Mouse (Mus musculus): ENCODE data around the gene Znrd1. TPM values are rescaled to one million over a fixed set of nuclear protein-coding genes. Genes with fewer than 3 reads are reported as not detected.

Znrd1 gene
- polyA plus RNA-seq, 2 experiments = 73.7 to 103 TPM

DNA sequence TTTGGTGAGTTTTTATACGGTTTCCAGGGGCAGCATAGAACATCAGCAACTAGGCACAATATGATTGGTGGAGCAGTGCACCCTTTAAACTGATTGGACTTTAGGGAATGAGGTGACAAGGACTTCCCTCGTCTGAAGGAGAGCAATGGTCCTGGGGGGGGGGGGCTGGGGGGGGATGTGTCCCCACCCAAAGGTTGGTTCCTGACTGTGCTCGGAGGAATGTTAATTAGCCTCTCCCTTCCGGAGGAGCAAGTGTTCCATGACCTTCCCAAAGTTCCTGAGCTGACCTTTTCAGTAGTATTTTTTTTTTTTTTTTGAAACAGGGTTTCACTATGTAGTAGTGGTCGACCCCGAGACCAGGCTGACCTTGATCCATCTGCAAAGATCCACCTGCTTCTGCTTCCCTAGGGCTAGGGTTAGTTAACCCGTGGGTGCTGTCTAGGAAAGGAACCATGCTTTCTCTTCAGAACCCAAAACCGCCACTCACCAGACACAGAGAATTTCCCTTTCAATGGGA is 15.0 kb upstream of the Znrd1 start:
- H3K27ac ChIP-seq (replicated peaks; ENCODE audit: low read depth, low read length) = no peak overlapping the region
- H3K4me1 ChIP-seq (ENCODE audit: control insufficient read depth, insufficient read depth, low read length) = no peaks in the 10 kb centered on the region
- TF ChIP-seq POLR2A (IDR thresholded peaks at IDR 0.05; ENCODE audit: borderline replicate concordance, extremely low read depth, insufficient read depth, insufficient read length) = no peak
- no peak overlapping the region for H3K9ac ChIP-seq (ENCODE audit: low read depth, low read length, severe bottlenecking)
- ATAC-seq (ENCODE audit: low FRiP score, low read depth) = no peak
- no peaks in the 10 kb centered on the region for H3K27me3 ChIP-seq (ENCODE audit: control insufficient read depth, insufficient read depth, low read length)
- no peaks in the 10 kb centered on the region for H3K9me3 ChIP-seq (ENCODE audit: control insufficient read depth, low read length)
- H3K4me2 ChIP-seq (replicated peaks; ENCODE audit: low read depth, low read length, severe bottlenecking) = no peak overlapping the region
- no peak overlapping the region for H3K4me3 ChIP-seq (replicated peaks; ENCODE audit: low read length)
- no peak for DNase-seq (ENCODE audit: low spot score)
- 65% methylated on average over 8 of the region's 8 CpGs for WGBS
- no peaks in the 10 kb centered on the region for H3K36me3 ChIP-seq (ENCODE audit: control insufficient read depth, insufficient read depth, low read length)

GRCm38 (mm10) chr17:36972791-36973190 is 14.4 kb upstream of the Znrd1 start:
- Histone ChIP-seq H3K9me3 (ENCODE audit: control insufficient read depth, low read length) (no peaks in the 10 kb centered on the region), H3K27me3 (ENCODE audit: control insufficient read depth, insufficient read depth, low read length) (no peaks in the 10 kb centered on the region), H3K4me1 (ENCODE audit: control insufficient read depth, insufficient read depth, low read length) (no peaks in the 10 kb centered on the region), H3K27ac (replicated peaks; ENCODE audit: low read depth, low read length) (no peak overlapping the region), H3K36me3 (ENCODE audit: control insufficient read depth, insufficient read depth, low read length) (no peaks in the 10 kb centered on the region), H3K9ac (ENCODE audit: low read depth, low read length, severe bottlenecking) (no peak overlapping the region), H3K4me3 (replicated peaks; ENCODE audit: low read length) (no peak overlapping the region), H3K4me2 (replicated peaks; ENCODE audit: low read depth, low read length, severe bottlenecking) (no peak overlapping the region)
- no peak for DNase-seq (ENCODE audit: low spot score)
- ATAC-seq (ENCODE audit: low FRiP score, low read depth) = no peak
- TF ChIP-seq POLR2A (IDR thresholded peaks at IDR 0.05; ENCODE audit: borderline replicate concordance, extremely low read depth, insufficient read depth, insufficient read length) = no peak
- WGBS = 80% methylated on average over 3 of the region's 3 CpGs

DNA sequence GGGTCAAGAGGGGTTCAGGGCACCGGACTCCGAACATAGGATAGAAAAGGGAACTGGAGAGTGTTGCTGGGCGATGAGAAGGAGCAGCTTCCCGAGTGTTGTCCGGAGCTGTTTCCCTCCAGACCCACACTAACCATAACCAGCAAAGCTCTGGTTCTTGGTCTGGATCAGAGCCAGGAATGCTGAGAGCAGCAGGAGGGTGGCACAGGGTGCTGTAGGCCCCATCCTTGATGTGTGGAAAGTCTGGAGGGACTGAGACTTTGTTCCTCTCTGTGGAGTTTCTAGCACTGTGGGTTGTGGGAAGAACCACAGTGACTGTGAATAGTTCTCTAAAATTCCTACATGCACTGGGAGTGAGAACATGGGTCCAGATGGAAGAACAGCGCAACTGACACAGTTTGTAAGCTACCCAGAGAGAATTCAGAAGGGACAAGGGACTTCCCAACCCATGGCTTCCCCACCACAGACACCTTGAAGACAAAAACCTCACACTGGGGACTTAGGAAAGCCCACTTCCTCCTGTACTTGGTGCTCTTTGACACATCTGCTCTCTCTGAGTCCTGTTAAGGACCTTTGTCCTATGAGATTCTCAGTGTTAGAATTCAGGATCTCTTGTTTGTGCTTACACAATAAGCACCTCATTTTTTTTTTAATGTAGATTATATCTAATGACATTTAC is 13.0 kb upstream of the Znrd1 start:
- Histone ChIP-seq H3K9me3 (ENCODE audit: control insufficient read depth, low read length) (no peaks in the 10 kb centered on the region), H3K9ac (ENCODE audit: low read depth, low read length, severe bottlenecking) (no peak overlapping the region), H3K36me3 (ENCODE audit: control insufficient read depth, insufficient read depth, low read length) (no peaks in the 10 kb centered on the region), H3K27ac (replicated peaks; ENCODE audit: low read depth, low read length) (no peak overlapping the region), H3K27me3 (ENCODE audit: control insufficient read depth, insufficient read depth, low read length) (no peaks in the 10 kb centered on the region), H3K4me3 (replicated peaks; ENCODE audit: low read length) (no peak overlapping the region), H3K4me1 (ENCODE audit: control insufficient read depth, insufficient read depth, low read length) (no peaks in the 10 kb centered on the region), H3K4me2 (replicated peaks; ENCODE audit: low read depth, low read length, severe bottlenecking) (no peak overlapping the region)
- no peak for TF ChIP-seq POLR2A (IDR thresholded peaks at IDR 0.05; ENCODE audit: borderline replicate concordance, extremely low read depth, insufficient read depth, insufficient read length)
- WGBS = 78% methylated on average over 6 of the region's 6 CpGs
- ATAC-seq (ENCODE audit: low FRiP score, low read depth) = no peak
- DNase-seq (ENCODE audit: low spot score) = no peak

GRCm38 (mm10) chr17:36970316-36970890 is 12.0 kb upstream of the Znrd1 start:
- WGBS = 80% methylated on average over 14 of the region's 14 CpGs

DNA sequence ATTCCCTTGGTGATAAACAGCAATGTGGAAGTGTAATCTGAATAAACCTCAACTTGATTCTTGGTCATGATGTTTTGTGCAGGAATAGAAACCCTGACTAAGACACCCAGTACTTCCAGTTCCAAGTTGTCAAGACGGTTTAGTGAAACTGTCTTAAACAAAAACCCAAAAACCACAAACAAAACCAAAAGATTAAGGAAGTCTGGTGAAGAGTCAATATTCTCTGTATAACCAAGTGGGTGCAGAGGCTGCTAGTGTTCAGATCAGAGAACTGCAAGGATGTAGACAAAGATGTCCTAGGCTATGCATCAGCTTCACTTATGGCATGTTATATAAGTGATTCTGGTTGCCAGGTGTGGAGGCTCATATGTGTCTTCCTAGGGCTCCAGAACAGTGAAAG is 8.5 kb upstream of the Znrd1 start:
- Histone ChIP-seq H3K27ac (replicated peaks; ENCODE audit: low read depth, low read length) (no peak overlapping the region), H3K9me3 (ENCODE audit: control insufficient read depth, low read length) (no peaks in the 10 kb centered on the region), H3K4me2 (replicated peaks; ENCODE audit: low read depth, low read length, severe bottlenecking) (no peak overlapping the region), H3K4me3 (replicated peaks; ENCODE audit: low read length) (no peak overlapping the region), H3K27me3 (ENCODE audit: control insufficient read depth, insufficient read depth, low read length) (no peaks in the 10 kb centered on the region), H3K9ac (ENCODE audit: low read depth, low read length, severe bottlenecking) (no peak overlapping the region), H3K36me3 (ENCODE audit: control insufficient read depth, insufficient read depth, low read length) (no peaks in the 10 kb centered on the region), H3K4me1 (ENCODE audit: control insufficient read depth, insufficient read depth, low read length) (no peaks in the 10 kb centered on the region)
- DNase-seq (ENCODE audit: low spot score) (no peak), ATAC-seq (ENCODE audit: low FRiP score, low read depth) (no peak)
- no peak for TF ChIP-seq POLR2A (IDR thresholded peaks at IDR 0.05; ENCODE audit: borderline replicate concordance, extremely low read depth, insufficient read depth, insufficient read length)
- WGBS = 81% methylated on average over 1 of the region's 1 CpGs

More at GRCm38 (mm10) chr17:36970316-36970890, 12.0 kb upstream of the Znrd1 start:
- Histone ChIP-seq H3K9ac (ENCODE audit: low read depth, low read length, severe bottlenecking) (no peak overlapping the region), H3K36me3 (ENCODE audit: control insufficient read depth, insufficient read depth, low read length) (no peaks in the 10 kb centered on the region), H3K4me3 (replicated peaks; ENCODE audit: low read length) (no peak overlapping the region), H3K4me2 (replicated peaks; ENCODE audit: low read depth, low read length, severe bottlenecking) (no peak overlapping the region), H3K4me1 (ENCODE audit: control insufficient read depth, insufficient read depth, low read length) (no peaks in the 10 kb centered on the region), H3K27ac (replicated peaks; ENCODE audit: low read depth, low read length) (no peak overlapping the region), H3K27me3 (ENCODE audit: control insufficient read depth, insufficient read depth, low read length) (no peaks in the 10 kb centered on the region), H3K9me3 (ENCODE audit: control insufficient read depth, low read length) (no peaks in the 10 kb centered on the region)
- no peak for TF ChIP-seq POLR2A (IDR thresholded peaks at IDR 0.05; ENCODE audit: borderline replicate concordance, extremely low read depth, insufficient read depth, insufficient read length)
- ATAC-seq (ENCODE audit: low FRiP score, low read depth) = no peak
- DNase-seq (ENCODE audit: low spot score) = no peak
